Mouse (Mus musculus) right cerebral cortex, postnatal 25 days (tissue): ENCODE measurements around the gene Rnaseh2a.
A peak's percentile ranks its signal among the peaks of the same experiment; 100 is the strongest.

Experiments used
- DNase-seq: peaks from one replicate; pipeline ENCODE4 v3.0.0; 2022

Gene Rnaseh2a

GRCm38 (mm10) chr8:84969241-84970134, at the start of gene Rnaseh2a, which contains the start of the genes Gm49661 and Prdx2:
Gene Rnaseh2a, minus strand, starts transcription at chr8:84969767.
Gene Gm49661, minus strand, starts transcription at chr8:84969433.
Gene Prdx2, plus strand, starts transcription at chr8:84969587.
- DNase-seq: peak; percentile 75

- no peak for DNase-seq
Observed at GRCm38 (mm10) chr8:85017209-85017608, 47.6 kb upstream of the Rnaseh2a start.

- no peak for DNase-seq
Observed at GRCm38 (mm10) chr8:85016724-85017123, 47.2 kb upstream of the Rnaseh2a start.

DNA sequence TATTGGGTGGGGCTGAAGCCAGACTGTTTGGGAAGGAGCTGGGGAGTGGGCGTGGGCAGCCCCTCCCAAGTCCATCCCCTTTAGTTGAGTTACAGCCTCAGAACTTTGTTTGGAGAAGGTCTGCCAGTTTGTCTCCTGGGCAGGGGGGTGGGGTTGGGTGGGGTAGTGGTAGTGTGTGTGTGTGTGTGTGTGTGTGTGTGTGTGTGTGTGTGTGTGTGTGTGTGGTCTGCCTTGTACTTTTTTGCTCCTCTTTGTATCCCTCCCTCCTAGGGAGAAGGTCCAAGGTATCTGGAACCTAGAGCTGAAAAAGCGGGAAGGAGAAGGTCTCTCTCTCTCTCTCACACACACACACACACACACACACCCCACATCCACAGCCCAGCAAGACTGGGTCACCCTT, 44.9 kb upstream of the Rnaseh2a start, which contains the start of gene Best2:
TSS of gene Best2 (minus strand) at position 101 of the 400 bp plus-strand sequence.
- DNase-seq: no peak

GRCm38 (mm10) chr8:85013230-85013840, 43.8 kb upstream of the Rnaseh2a start:
- peak; percentile 76 for DNase-seq

GRCm38 (mm10) chr8:85011242-85011641, 41.7 kb upstream of the Rnaseh2a start:
- DNase-seq: no peak

GRCm38 (mm10) chr8:85007686-85008085, 38.1 kb upstream of the Rnaseh2a start:
- DNase-seq: no peak

DNA sequence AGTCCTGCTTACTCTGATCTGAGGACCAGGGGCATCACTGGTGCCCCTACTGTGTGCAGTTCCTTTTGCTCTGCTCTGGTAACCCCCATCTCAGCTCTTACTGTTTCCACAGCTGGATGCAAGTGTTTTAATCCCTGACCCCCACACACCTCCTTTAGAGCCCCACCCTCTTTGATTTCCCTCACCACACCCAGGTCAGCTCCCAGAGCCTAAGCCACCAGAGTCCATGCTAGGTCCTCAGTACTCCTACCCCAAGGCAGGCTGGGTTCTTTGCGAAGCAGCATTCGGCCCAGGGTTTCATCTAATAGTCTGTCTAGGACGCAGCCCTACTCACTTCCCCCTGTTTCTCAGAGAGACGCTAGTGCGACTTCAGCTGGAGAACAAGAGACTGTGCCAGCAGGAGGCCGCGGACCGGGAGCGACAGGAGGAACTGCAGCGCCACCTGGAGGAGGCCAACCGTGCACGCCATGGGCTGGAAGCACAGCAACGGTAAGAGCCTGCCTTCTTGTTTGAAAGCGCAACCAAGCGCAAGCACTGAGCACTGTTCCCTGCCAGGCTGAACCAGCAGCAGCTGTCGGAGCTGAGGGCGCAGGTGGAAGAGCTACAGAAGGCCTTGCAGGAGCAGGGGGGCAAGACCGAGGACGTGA, 28.2 kb upstream of the Rnaseh2a start:
- DNase-seq: peak; percentile 88

DNA sequence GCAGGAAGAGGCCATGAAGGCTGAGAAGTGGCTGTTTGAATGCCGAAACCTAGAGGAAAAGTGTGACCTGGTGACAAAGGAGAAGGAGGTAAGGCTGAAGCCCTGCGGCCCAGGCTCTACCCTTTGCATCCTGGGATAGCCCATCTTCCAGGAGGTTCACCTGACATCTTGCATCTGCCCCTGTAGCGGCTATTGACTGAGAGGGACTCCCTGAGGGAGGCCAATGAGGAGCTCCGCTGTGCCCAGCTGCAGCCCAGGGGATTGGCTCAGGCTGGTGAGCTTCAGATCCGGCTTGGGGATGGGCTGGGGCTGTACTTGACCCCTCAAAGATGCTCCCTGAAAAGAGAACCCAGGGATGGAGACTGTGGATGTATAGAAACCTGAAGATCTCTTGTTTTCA, 27.4 kb upstream of the Rnaseh2a start:
- no peak for DNase-seq

DNA sequence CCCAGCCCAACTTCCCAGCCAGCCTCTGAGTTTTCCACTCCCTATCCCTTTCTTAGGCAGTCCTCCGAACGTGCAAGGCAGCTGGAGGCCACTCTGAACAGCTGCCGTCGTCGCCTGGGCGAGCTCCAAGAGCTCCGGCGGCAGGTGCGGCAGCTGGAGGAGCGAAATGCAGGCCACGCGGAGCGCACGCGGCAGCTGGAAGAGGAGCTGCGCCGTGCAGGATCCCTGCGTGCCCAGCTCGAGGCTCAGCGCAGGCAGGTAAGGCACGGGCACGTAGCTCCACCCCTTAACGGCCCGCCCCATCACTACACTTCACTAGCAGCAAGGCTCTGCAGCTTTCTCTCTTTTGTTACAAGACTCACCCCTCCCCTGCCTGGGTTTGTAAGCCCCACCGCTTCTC, 26.1 kb upstream of the Rnaseh2a start:
- DNase-seq: no peak

GRCm38 (mm10) chr8:84994375-84994774, 24.8 kb upstream of the Rnaseh2a start:
- DNase-seq: no peak

GRCm38 (mm10) chr8:84990836-84991235, 21.3 kb upstream of the Rnaseh2a start:
- no peak for DNase-seq

- peak; percentile 93 for DNase-seq
Observed at GRCm38 (mm10) chr8:84990349-84990748, 20.8 kb upstream of the Rnaseh2a start, which contains the start of gene Hook2. Gene Hook2, plus strand, starts transcription at chr8:84990603.

DNA sequence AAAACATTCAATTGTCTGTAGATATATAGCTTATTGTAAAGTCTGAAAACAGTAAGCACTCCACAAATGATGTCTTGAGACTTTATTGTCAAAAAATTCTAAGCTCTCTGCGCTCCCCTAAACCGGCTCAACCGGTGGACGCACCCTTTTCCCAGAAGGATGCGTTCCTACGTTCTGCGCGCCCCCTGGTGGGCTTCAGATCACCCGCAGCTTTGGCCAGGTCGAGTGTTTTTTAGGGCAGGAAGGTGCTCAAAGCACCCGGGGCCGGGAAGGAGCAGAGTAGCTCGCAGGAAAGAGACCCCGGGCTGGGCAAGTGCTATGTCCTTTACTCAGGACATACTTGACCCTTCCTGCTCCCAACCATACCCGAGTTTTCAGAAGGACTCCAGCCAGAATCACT, 20.2 kb upstream of the Rnaseh2a start:
- peak; percentile 83 for DNase-seq

DNA sequence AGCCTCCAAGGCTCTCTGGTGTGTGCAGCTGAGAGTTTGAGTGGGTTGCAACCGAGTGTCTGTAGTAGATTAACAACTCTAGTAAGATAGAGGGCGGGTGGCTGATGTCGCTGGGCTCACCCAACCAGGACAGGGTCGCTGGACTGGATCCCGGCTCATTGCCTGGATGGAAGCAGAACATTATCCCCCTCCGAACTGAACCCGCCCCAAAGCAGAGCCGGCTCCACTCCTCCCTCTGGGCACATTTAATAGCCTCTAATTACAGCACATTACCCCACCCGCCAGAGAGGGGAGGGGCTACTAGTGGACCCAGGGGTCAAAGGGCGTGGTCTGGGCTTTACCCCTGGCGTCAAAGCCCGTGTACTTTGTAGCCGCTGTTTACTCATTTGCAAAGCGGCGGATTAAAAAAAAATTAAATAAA, 19.8 kb upstream of the Rnaseh2a start:
- DNase-seq: no peak

GRCm38 (mm10) chr8:84987903-84988302, 18.3 kb upstream of the Rnaseh2a start:
- DNase-seq: no peak

GRCm38 (mm10) chr8:84987388-84987787, 17.8 kb upstream of the Rnaseh2a start:
- DNase-seq: no peak

GRCm38 (mm10) chr8:84986379-84986945, 16.9 kb upstream of the Rnaseh2a start:
- DNase-seq: no peak

DNA sequence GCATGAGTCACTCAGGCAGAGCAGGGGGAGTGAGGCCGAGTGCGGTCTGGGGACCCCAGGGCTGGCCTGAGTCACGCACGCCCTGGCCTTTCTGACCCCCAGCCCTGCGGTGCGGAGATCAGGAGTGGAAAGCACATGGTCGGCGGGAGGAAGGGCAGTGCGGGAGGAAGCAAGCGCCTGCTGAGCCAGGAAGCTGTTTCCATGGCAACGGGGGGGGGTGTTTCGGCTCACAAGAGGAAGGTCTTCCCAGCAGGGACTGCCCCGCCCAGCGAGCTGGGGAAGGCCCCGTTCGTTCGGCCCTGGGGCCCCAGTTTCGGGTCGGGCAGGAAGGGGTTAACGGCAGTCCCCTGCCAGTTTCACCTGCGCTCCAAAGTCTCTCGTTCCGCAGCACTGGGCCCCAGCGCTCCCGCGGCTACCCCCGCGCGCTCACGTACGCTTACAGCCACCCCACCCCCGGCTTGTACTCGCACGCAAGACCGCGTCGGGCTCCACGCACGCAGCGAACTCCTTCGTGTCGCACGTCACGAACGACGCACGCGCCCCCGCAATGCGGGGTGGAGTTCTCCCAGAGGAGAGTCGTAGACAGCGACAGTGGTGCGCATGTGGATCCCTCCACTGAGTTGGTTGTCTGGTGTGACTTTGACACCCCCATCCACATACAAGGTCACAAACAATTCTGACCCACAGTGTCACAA, 16.3 kb upstream of the Rnaseh2a start:
- DNase-seq: peak; percentile 96

GRCm38 (mm10) chr8:84985049-84985683, 15.6 kb upstream of the Rnaseh2a start:
- DNase-seq: no peak

- DNase-seq: no peak
Observed at GRCm38 (mm10) chr8:84984294-84985048, 14.9 kb upstream of the Rnaseh2a start.
